Mouse (Mus musculus) testis, adult 2 months (tissue): ENCODE results near the gene Hcn2.

Experiments
- CTCF ChIP-seq: fragments of 200-500 bp; IDR thresholded peaks from 2 replicates; pipeline ENCODE4 v1.5.1; 2012; ENCODE audit warnings: low read depth, mild to moderate bottlenecking, inconsistent platforms, low read length, moderate library complexity; ENCODE audit not compliant: control insufficient read depth, insufficient read depth, insufficient replicate concordance
- POLR2A ChIP-seq: fragments of 200-500 bp; IDR thresholded peaks from 2 replicates; pipeline ENCODE4 v1.6.1; 2012; ENCODE audit warnings: low read depth, mild to moderate bottlenecking, inconsistent platforms, low read length, moderate library complexity; ENCODE audit not compliant: control insufficient read depth

- no peak for TF ChIP-seq CTCF
- no peak for TF ChIP-seq POLR2A
These were observed 7.8 kb upstream of the Hcn2 start for GRCm38 (mm10) chr10:79708668-79709067.
